Mouse (Mus musculus) myocyte (in vitro differentiated cells): ENCODE results near the gene Srpk2. TPM values are rescaled to one million over a fixed set of nuclear protein-coding genes. Genes with fewer than 3 reads are reported as not detected.

ENCODE experiments used
- H3K27me3 ChIP-seq: one replicate; pipeline ENCODE4 v1.6.1; 2011; ENCODE audit not compliant: control insufficient read depth, insufficient read depth, insufficient read length
- H3K36me3 ChIP-seq: one replicate; pipeline ENCODE4 v1.6.1; 2011; ENCODE audit not compliant: control insufficient read depth, insufficient read depth
- H3K4me2 ChIP-seq: one replicate; pipeline ENCODE4 v1.6.1; 2011; ENCODE audit warnings: low read depth, control low read depth
- H3K4me3 ChIP-seq: one replicate; pipeline ENCODE4 v1.5.1; 2011; ENCODE audit warnings: mild to moderate bottlenecking, control low read depth, moderate library complexity
- H3K79me2 ChIP-seq: one replicate; pipeline ENCODE4 v1.6.1; 2011; ENCODE audit not compliant: control insufficient read depth, insufficient read depth
- H3ac ChIP-seq: one replicate; pipeline ENCODE4 v1.6.1; 2011; ENCODE audit not compliant: control insufficient read depth, insufficient read length
- CEBPB ChIP-seq: IDR thresholded peaks from 2 replicates; pipeline ENCODE4 v1.6.1; 2011; ENCODE audit warnings: mild to moderate bottlenecking, moderate library complexity; ENCODE audit not compliant: poor library complexity, insufficient read depth, severe bottlenecking
- E2F4 ChIP-seq: IDR thresholded peaks from one replicate; pipeline ENCODE4 v1.6.1; 2011; ENCODE audit warnings: mild to moderate bottlenecking, control low read depth, moderate library complexity; ENCODE audit not compliant: insufficient read depth
- MAX ChIP-seq: IDR thresholded peaks from one replicate; pipeline ENCODE4 v1.6.1; 2011; ENCODE audit warnings: low read depth, mild to moderate bottlenecking, control low read depth
- MYOD1 ChIP-seq, 3 experiments: IDR thresholded peaks; one replicate each; pipeline ENCODE4 v1.6.1; 2011; ENCODE audit warnings: control low read depth in 2 of 3, low read depth in 2 of 3, mild to moderate bottlenecking in 2 of 3, moderate library complexity in 1 of 3; ENCODE audit not compliant: insufficient read length in 2 of 3, control insufficient read depth in 1 of 3
- MYOG ChIP-seq, 3 experiments: IDR thresholded peaks; one replicate each; pipeline ENCODE4 v1.6.1; 2011; ENCODE audit warnings: control low read depth in 2 of 3, low read depth in 2 of 3, mild to moderate bottlenecking in 2 of 3; ENCODE audit not compliant: insufficient read length in 2 of 3, control insufficient read depth in 1 of 3, insufficient read depth in 1 of 3
- POLR2A ChIP-seq: IDR thresholded peaks from one replicate; pipeline ENCODE4 v1.6.1; 2011; ENCODE audit warnings: low read depth, mild to moderate bottlenecking, control low read depth, moderate library complexity; ENCODE audit not compliant: insufficient read length
- POLR2AphosphoS2 ChIP-seq: IDR thresholded peaks from one replicate; pipeline ENCODE4 v1.6.1; 2011; ENCODE audit warnings: low read depth, control low read depth; ENCODE audit not compliant: insufficient read length
- REST ChIP-seq: IDR thresholded peaks from one replicate; pipeline ENCODE4 v1.6.1; 2011; ENCODE audit warnings: mild to moderate bottlenecking, control low read depth, moderate library complexity; ENCODE audit not compliant: insufficient read depth, insufficient read length
- SRF ChIP-seq: IDR thresholded peaks from one replicate; pipeline ENCODE4 v1.6.1; 2011; ENCODE audit warnings: low read depth; ENCODE audit not compliant: control insufficient read depth, insufficient read length
- TCF12 ChIP-seq: IDR thresholded peaks from one replicate; pipeline ENCODE4 v1.6.1; 2011; ENCODE audit warnings: mild to moderate bottlenecking, control low read depth; ENCODE audit not compliant: poor library complexity, insufficient read depth, severe bottlenecking
- TCF3 ChIP-seq: IDR thresholded peaks from one replicate; pipeline ENCODE4 v1.6.1; 2011; ENCODE audit warnings: low read depth, control low read depth; ENCODE audit not compliant: insufficient read length
- USF1 ChIP-seq: IDR thresholded peaks from one replicate; pipeline ENCODE4 v1.6.1; 2011; ENCODE audit warnings: low read depth, mild to moderate bottlenecking, control low read depth, moderate library complexity
- polyA plus RNA-seq: library from polyadenylated mRNA; unstranded; fragments of >200 nt; fragmentation: generic; extraction: Trizol; gene quantifications from one replicate; pipeline ENCODE4 v1.2.1, GENCODE M21; 2012; ENCODE audit warnings: missing spikeins

Gene Srpk2
- polyA plus RNA-seq, 1 experiment, result 8.1 TPM

DNA sequence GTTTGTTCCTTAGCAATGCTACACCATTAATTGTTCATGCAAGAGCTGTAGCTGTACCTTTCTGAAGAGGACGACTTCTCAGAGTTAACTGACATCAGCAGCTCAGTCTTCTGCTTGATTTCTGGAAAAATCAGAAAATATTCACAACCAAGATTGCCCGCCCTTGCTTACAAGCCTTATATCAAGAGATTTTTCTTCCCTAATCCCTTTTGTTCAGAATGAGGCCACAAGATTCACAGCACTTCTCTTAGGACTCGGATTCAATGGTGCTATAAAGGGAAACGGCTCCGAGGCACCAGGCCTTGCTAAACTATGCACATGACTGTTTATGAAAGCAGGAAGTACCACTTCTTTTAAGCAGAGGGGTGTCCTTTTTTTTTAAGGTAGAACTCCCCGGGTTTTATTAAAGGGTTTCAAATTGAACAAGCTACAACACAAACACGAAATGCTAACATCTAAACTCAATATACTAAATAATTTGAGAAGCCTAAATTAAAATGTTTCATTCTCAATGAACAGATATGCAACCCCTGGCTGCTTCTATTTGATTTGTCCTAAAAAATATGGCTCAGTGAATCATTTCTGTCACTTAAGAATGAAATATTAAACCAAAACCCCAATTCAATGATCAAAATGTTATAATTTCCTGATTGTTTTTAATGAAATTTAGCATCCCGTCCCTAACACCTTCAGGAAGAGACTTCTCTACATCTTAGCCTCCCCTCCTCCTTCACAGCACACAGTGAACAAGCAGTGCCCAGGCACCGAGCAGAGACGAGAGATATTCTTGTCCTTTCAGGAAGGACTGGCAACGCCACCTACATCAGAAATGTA, 67.9 kb downstream of the Srpk2 start:
- H3K4me3 ChIP-seq, result peak overlapping the region; percentile 32
- no peaks in the 10 kb centered on the region for H3K27me3 ChIP-seq
- H3K79me2 ChIP-seq, result peaks cover 33% of the 10 kb centered on the region
- peak; percentile 60 for TF ChIP-seq POLR2A
- peak; percentile 33 for TF ChIP-seq POLR2AphosphoS2
- TF ChIP-seq USF1, result peak; percentile 56
- TF ChIP-seq SRF, result no peak
- H3K36me3 ChIP-seq, result no peaks in the 10 kb centered on the region
- H3ac ChIP-seq, result no peak overlapping the region
- peak overlapping the region; percentile 90 for H3K4me2 ChIP-seq

GRCm38 (mm10) chr5:23615586-23616269, 68.7 kb downstream of the Srpk2 start:
- Histone ChIP-seq H3K36me3 (no peaks in the 10 kb centered on the region), H3K4me2 (peak overlapping the region; percentile 90), H3K27me3 (no peaks in the 10 kb centered on the region), H3ac (no peak overlapping the region), H3K79me2 (peaks cover 36% of the 10 kb centered on the region), H3K4me3 (peak overlapping the region; percentile 32)
- TF ChIP-seq TCF12, result no peak
- TF ChIP-seq POLR2A, result no peak
- no peak for TF ChIP-seq MYOD1 (IDR thresholded peaks at IDR 0.05; ENCODE audit: control insufficient read depth in 1 of 3, insufficient read length in 2 of 3, low read depth in 2 of 3)
- TF ChIP-seq MYOG (IDR thresholded peaks at IDR 0.05; ENCODE audit: control insufficient read depth in 1 of 3, insufficient read depth in 1 of 3, insufficient read length in 2 of 3, low read depth in 2 of 3), result no peak
- no peak for TF ChIP-seq POLR2AphosphoS2
- no peak for TF ChIP-seq E2F4
- TF ChIP-seq SRF, result no peak
- no peak for TF ChIP-seq TCF3
- no peak for TF ChIP-seq USF1
- no peak for TF ChIP-seq CEBPB
- TF ChIP-seq REST, result no peak
- no peak for TF ChIP-seq MAX

DNA sequence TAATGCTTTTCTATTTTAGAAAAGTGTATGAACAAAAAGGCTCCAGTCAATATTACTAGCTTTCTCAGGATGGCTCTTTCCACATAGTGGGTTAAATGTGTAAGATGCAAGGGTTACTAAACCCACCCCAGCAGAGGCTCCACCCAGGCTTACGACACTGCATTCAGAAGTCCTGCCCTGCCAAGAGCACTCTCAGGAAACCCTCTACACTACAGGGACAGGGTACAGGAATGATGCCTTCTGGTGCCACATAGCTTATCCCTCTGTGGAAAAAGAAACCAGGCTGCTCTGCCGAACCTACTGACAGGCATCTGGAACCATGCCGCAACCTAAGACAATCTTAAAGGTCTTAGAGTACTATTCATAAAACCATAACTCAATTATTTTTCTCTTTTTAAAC, 71.6 kb downstream of the Srpk2 start:
- Histone ChIP-seq H3K4me2 (no peak overlapping the region), H3ac (no peak overlapping the region), H3K79me2 (peaks cover 45% of the 10 kb centered on the region), H3K27me3 (no peaks in the 10 kb centered on the region), H3K36me3 (no peaks in the 10 kb centered on the region), H3K4me3 (no peak overlapping the region)
- no peak for TF ChIP-seq REST
- TF ChIP-seq POLR2AphosphoS2, result no peak
- no peak for TF ChIP-seq TCF3
- TF ChIP-seq MAX, result no peak
- TF ChIP-seq MYOG (IDR thresholded peaks at IDR 0.05; ENCODE audit: control insufficient read depth in 1 of 3, insufficient read depth in 1 of 3, insufficient read length in 2 of 3, low read depth in 2 of 3), result no peak
- no peak for TF ChIP-seq SRF
- TF ChIP-seq MYOD1 (IDR thresholded peaks at IDR 0.05; ENCODE audit: control insufficient read depth in 1 of 3, insufficient read length in 2 of 3, low read depth in 2 of 3), result no peak
- no peak for TF ChIP-seq POLR2A
- TF ChIP-seq CEBPB, result no peak
- no peak for TF ChIP-seq TCF12
- no peak for TF ChIP-seq E2F4
- no peak for TF ChIP-seq USF1

GRCm38 (mm10) chr5:23604036-23604705, 80.2 kb downstream of the Srpk2 start:
- no peak for TF ChIP-seq CEBPB
- TF ChIP-seq USF1, result peak; percentile 23
- TF ChIP-seq POLR2A, result no peak
- no peak overlapping the region for H3K4me2 ChIP-seq
- no peak overlapping the region for H3ac ChIP-seq
- no peaks in the 10 kb centered on the region for H3K27me3 ChIP-seq
- H3K4me3 ChIP-seq, result no peak overlapping the region
- peaks cover 25% of the 10 kb centered on the region for H3K79me2 ChIP-seq
- H3K36me3 ChIP-seq, result no peaks in the 10 kb centered on the region
